Mouse (Mus musculus) MEL (cell line): ENCODE results near the gene Rhot2. TPM values are rescaled to one million over a fixed set of nuclear protein-coding genes. Genes with fewer than 3 reads are reported as not detected.
A peak's percentile ranks its signal among the peaks of the same experiment; 100 is the strongest.

Experiments used
- DNase-seq: peaks from one replicate; pipeline ENCODE4 v3.0.0; 2011; ENCODE audit warnings: low read depth, low spot score
- H3K27ac ChIP-seq: 2 replicates; pipeline ENCODE4 v1.5.1; 2012; ENCODE audit warnings: low read depth, mild to moderate bottlenecking, control low read depth, low read length, moderate library complexity; ENCODE audit not compliant: control insufficient read depth
- H3K27me3 ChIP-seq, 2 experiments: fragments of 150-350 bp in 1 of 2; sonication (generic) in 1 of 2; 2 replicates each; pipeline ENCODE4 v1.6.1; 2012; ENCODE audit warnings: low read length in 2 of 2, mild to moderate bottlenecking in 2 of 2, improper control_type of control experiment in 1 of 2, moderate library complexity in 1 of 2; ENCODE audit not compliant: insufficient read depth in 2 of 2, control insufficient read depth in 1 of 2
- H3K36me3 ChIP-seq, 2 experiments: 2 replicates each; pipeline ENCODE4 v1.6.1; 2012 to 2014; ENCODE audit warnings: low read length in 2 of 2, improper control_type of control experiment in 1 of 2, inconsistent platforms in 1 of 2, mild to moderate bottlenecking in 1 of 2; ENCODE audit not compliant: insufficient read depth in 2 of 2, control insufficient read depth in 1 of 2
- H3K4me1 ChIP-seq, 2 experiments: fragments of 150-350 bp in 1 of 2; sonication (generic) in 1 of 2; 2 replicates each; pipeline ENCODE4 v1.6.1; 2012; ENCODE audit warnings: low read length in 2 of 2, improper control_type of control experiment in 1 of 2, mild to moderate bottlenecking in 1 of 2; ENCODE audit not compliant: insufficient read depth in 2 of 2, control insufficient read depth in 1 of 2
- H3K4me3 ChIP-seq, 2 experiments: fragments of 150-350 bp in 1 of 2; sonication (generic) in 1 of 2; 2 replicates each; pipeline ENCODE4 v1.5.1; 2012; ENCODE audit warnings: low read depth in 2 of 2, low read length in 2 of 2, mild to moderate bottlenecking in 2 of 2, moderate library complexity in 2 of 2, control low read depth in 1 of 2, improper control_type of control experiment in 1 of 2; ENCODE audit not compliant: control insufficient read depth in 1 of 2, insufficient read depth in 1 of 2
- H3K79me2 ChIP-seq: 2 replicates; pipeline ENCODE4 v1.6.1; 2012; ENCODE audit warnings: mild to moderate bottlenecking, low read length, moderate library complexity; ENCODE audit not compliant: control insufficient read depth, poor library complexity, insufficient read depth
- H3K9ac ChIP-seq: 2 replicates; pipeline ENCODE4 v1.6.1; 2012; ENCODE audit warnings: low read depth, mild to moderate bottlenecking, control low read depth, low read length, moderate library complexity; ENCODE audit not compliant: control insufficient read depth, poor library complexity, severe bottlenecking
- H3K9me3 ChIP-seq: fragments of 150-350 bp; sonication (generic); replicated peaks from 2 replicates; pipeline ENCODE4 v1.6.1; 2012; ENCODE audit warnings: mild to moderate bottlenecking, low read length, improper control_type of control experiment, moderate library complexity; ENCODE audit not compliant: insufficient read depth
- E2F4 ChIP-seq: IDR thresholded peaks from 2 replicates; pipeline ENCODE4 v1.6.1; 2011; ENCODE audit warnings: low read depth, low read length, improper control_type of control experiment, borderline replicate concordance
- ELF1 ChIP-seq: IDR thresholded peaks from 2 replicates; pipeline ENCODE4 v1.6.1; 2014; ENCODE audit warnings: low read depth, mild to moderate bottlenecking, inconsistent platforms, low read length, improper control_type of control experiment, moderate library complexity
- EP300 ChIP-seq, 2 experiments: IDR thresholded peaks; 2 replicates each; pipeline ENCODE4 v1.6.1; 2011; ENCODE audit warnings: improper control_type of control experiment in 2 of 2, low read length in 2 of 2, low read depth in 1 of 2, mild to moderate bottlenecking in 1 of 2
- POLR2A ChIP-seq, 2 experiments: IDR thresholded peaks; 2 replicates each; pipeline ENCODE4 v1.6.1; 2011 to 2012; ENCODE audit warnings: low read length in 2 of 2, mild to moderate bottlenecking in 2 of 2, control low read depth in 1 of 2, improper control_type of control experiment in 1 of 2, low read depth in 1 of 2, moderate library complexity in 1 of 2; ENCODE audit not compliant: control insufficient read depth in 1 of 2, insufficient read depth in 1 of 2, poor library complexity in 1 of 2
- POLR2AphosphoS2 ChIP-seq: IDR thresholded peaks from 2 replicates; pipeline ENCODE4 v1.6.1; 2011; ENCODE audit warnings: low read length, improper control_type of control experiment
- RCOR1 ChIP-seq: IDR thresholded peaks from 2 replicates; pipeline ENCODE4 v1.6.1; 2012; ENCODE audit warnings: low read depth, mild to moderate bottlenecking, inconsistent platforms, low read length, improper control_type of control experiment
- TAL1 ChIP-seq: IDR thresholded peaks from 2 replicates; pipeline ENCODE4 v1.6.1; 2012; ENCODE audit warnings: mild to moderate bottlenecking, inconsistent platforms, low read length, moderate library complexity, mixed read lengths
- TBP ChIP-seq: IDR thresholded peaks from 2 replicates; pipeline ENCODE4 v1.8.0; 2011; ENCODE audit warnings: low read depth, low read length, improper control_type of control experiment
- USF2 ChIP-seq, 2 experiments: IDR thresholded peaks; 2 replicates each; pipeline ENCODE4 v1.6.1; 2011 to 2012; ENCODE audit warnings: improper control_type of control experiment in 2 of 2, low read length in 2 of 2, borderline replicate concordance in 1 of 2, inconsistent platforms in 1 of 2, low read depth in 1 of 2, mild to moderate bottlenecking in 1 of 2; ENCODE audit not compliant: insufficient read depth in 1 of 2
- ZC3H11A ChIP-seq: IDR thresholded peaks from 2 replicates; pipeline ENCODE4 v1.6.1; 2012; ENCODE audit warnings: low read depth, mild to moderate bottlenecking, inconsistent platforms, low read length, improper control_type of control experiment
- ZKSCAN1 ChIP-seq: IDR thresholded peaks from 2 replicates; pipeline ENCODE4 v1.6.1; 2012; ENCODE audit warnings: low read depth, mild to moderate bottlenecking, inconsistent platforms, low read length, improper control_type of control experiment, moderate library complexity
- ZMIZ1 ChIP-seq: IDR thresholded peaks from 2 replicates; pipeline ENCODE4 v1.6.1; 2012; ENCODE audit warnings: low read depth, mild to moderate bottlenecking, inconsistent platforms, low read length, improper control_type of control experiment, moderate library complexity
- ZNF384 ChIP-seq: IDR thresholded peaks from 2 replicates; pipeline ENCODE4 v1.6.1; 2012; ENCODE audit warnings: low read depth, mild to moderate bottlenecking, inconsistent platforms, low read length, improper control_type of control experiment
- polyA plus RNA-seq, 2 experiments: library from polyadenylated mRNA; stranded (reverse) in 1 of 2; unstranded in 1 of 2; fragments of >175 nt in 1 of 2; fragments of >200 nt in 1 of 2; gene quantifications; 2 replicates each; pipeline versions ENCODE4 v1.2.1 to v1.2.4; 2012; ENCODE audit warnings: low replicate concordance in 2 of 2, low read depth in 1 of 2; ENCODE audit not compliant: insufficient read length in 2 of 2, insufficient read depth in 1 of 2, missing spikeins in 1 of 2
- total RNA-seq: library from RNA; depleted of rRNA; stranded (reverse); fragments of 300-350 nt; gene quantifications from 2 replicates; pipeline ENCODE4 v1.2.3, GENCODE M21; 2012

Rhot2 gene
- total and polyA plus RNA-seq, 3 experiments, result 29.1 to 54.5 TPM; not detected in 1

DNA sequence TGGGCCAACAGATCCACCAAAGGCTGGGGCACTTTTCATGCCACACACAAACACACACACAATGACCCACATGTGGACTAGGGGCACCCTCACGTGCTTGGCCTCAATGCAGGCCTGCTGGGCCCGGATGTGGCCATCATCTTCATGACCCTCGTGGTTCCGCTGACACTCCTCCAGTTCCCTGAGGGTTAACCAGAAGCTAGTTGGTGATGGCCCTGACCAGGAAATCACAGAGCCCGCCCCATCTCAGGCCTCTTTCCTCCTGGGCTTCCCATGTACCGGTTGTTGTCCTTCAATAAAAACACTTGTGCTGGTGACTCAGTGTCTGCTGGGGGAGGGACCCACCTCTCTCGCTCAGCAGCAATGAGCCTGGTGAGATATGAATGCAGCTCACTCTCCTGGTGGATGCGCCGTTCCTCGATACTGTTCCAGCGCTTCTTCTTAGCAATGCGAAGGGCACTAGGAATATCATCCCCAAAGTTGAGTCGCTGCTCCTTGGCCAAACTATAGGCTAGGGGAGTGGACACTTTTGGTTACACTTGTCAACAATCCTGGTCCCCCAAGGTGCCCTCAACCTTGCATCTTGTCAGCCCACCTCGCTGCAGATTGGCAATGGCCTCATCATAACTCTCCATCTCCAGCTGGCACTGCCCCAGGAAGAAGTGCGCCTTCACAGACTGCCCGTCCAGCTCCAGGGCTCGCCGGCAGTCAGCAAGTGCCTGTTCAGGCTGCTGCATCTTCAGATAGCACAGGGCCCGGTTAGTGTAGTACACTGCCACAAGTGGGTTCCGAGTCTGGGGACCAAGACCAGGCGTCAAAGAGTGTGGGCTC, 13.0 kb downstream of the Rhot2 start (continued):
- TF ChIP-seq ZMIZ1 (0 out of 2 replicates have a peak, but pooled peaks have one; percentile 41), TBP (no peak), RCOR1 (no peak), ZC3H11A (no peak), ELF1 (no peak), ZNF384 (no peak), ZKSCAN1 (no peak), EP300 (IDR thresholded peaks at IDR 0.05; ENCODE audit: low read depth in 1 of 2, low read length in 2 of 2) (no peak)

DNA sequence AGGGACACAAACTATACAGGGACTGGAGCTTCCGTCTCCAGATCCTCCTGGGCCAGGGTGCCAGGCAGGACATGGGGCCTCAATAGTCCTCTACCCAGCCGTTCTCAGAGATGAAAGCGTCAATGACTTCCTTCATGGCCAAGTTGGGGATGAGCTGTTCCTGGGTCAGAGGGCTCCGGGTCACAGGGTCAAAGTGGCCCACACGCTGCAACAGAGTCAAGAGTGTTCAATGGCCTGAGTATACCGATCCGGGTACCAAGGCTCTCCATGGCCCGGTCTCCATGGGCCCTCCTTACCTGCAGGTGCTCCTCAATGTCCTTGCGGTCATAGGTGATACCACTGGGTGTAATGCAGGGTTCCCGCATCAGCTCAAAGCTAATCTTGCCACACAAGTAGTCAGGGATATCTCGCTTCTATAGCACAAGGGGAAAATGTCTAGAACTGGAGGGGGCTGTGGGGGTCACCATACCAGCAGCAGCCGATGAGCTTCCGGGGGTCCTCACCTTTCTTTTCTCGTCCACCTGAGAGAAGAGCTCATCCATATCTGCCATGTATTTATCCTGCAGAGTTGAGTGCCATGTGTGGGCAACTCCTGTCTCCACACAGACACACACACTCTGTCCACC, 13.7 kb downstream of the Rhot2 start:
- Histone ChIP-seq H3K4me1 (peaks cover 2 to 37% of the 10 kb centered on the region in 2 experiments; a peak in 3 of 4 replicates), H3K79me2 (peaks cover 58% of the 10 kb centered on the region)
- 0 out of 4 replicates have a peak, but pooled peaks of 1 of the 2 experiments have one; percentile 5 for TF ChIP-seq POLR2A (IDR thresholded peaks at IDR 0.05; ENCODE audit: control insufficient read depth in 1 of 2, insufficient read depth in 1 of 2, low read depth in 1 of 2, low read length in 2 of 2, poor library complexity in 1 of 2)
- no peak for TF ChIP-seq USF2 (IDR thresholded peaks at IDR 0.05; ENCODE audit: borderline replicate concordance in 1 of 2, insufficient read depth in 1 of 2, low read depth in 1 of 2, low read length in 2 of 2)
- TF ChIP-seq, all 39 proteins: peak for 1
- Histone ChIP-seq H3K9ac (peak overlapping the region; percentile 94; the same call in 1 of the 2 replicates), H3K27me3 (no peaks in the 10 kb centered on the region), H3K27ac (no peak overlapping the region), H3K36me3 (peaks cover 0 to 13% of the 10 kb centered on the region in 2 experiments; a peak in 2 of 4 replicates), H3K9me3 (no peaks in the 10 kb centered on the region), H3K4me3 (peak overlapping the region in 1 of 2 experiments; percentile 80; a peak in 2 of 4 replicates)
- DNase-seq, result no peak

DNA sequence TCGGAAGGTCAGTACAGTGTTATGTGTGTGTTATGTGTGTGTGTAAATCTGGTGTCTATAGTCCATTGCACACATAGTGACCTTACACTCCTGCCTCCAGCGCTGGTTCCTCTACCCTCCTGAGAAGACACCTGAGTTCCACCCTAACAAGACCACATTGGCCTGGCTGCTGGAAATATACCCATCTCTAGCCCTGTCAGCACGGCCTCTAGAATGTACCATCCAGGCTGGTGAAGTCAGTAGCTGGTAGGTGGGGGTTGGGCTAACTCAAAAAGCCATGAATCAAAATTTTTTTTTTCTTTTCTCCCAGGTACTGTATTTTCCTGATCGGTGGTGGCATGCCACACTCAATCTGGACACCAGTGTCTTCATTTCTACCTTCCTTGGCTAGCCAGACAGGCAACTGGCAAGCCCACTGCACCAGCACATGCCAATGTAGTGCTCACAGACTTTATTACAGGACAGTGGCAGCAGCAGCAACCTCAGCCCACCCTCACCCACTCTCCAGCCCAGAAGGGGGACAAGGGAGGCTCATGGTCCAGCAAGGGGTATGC, 14.4 kb downstream of the Rhot2 start:
- H3K9ac ChIP-seq, result no peak overlapping the region; the same call in 1 of the 2 replicates
- H3K36me3 ChIP-seq, result peaks cover 0 to 13% of the 10 kb centered on the region in 2 experiments; a peak in 2 of 4 replicates
- H3K4me1 ChIP-seq, result peaks cover 2 to 41% of the 10 kb centered on the region in 2 experiments; a peak in 3 of 4 replicates
- H3K79me2 ChIP-seq, result peaks cover 63% of the 10 kb centered on the region
- no peaks in the 10 kb centered on the region for H3K9me3 ChIP-seq
- no peaks in the 10 kb centered on the region for H3K27me3 ChIP-seq
- H3K4me3 ChIP-seq, result no peak overlapping the region
- TF ChIP-seq TAL1 (no peak), ZMIZ1 (peak; percentile 50), POLR2AphosphoS2 (peak; percentile 41; the same call in 1 of the 2 replicates), E2F4 (no peak)
- DNase-seq, result no peak
- H3K27ac ChIP-seq, result no peak overlapping the region
